Mouse (Mus musculus) natural killer cell, adult 2 months (primary cell): ENCODE results near the gene Gria1.

Experiments used
- DNase-seq, 2 experiments: peaks; one replicate each; pipeline ENCODE4 v3.0.0; 2022; ENCODE audit warnings: low spot score in 2 of 2

The Gria1 gene

DNA sequence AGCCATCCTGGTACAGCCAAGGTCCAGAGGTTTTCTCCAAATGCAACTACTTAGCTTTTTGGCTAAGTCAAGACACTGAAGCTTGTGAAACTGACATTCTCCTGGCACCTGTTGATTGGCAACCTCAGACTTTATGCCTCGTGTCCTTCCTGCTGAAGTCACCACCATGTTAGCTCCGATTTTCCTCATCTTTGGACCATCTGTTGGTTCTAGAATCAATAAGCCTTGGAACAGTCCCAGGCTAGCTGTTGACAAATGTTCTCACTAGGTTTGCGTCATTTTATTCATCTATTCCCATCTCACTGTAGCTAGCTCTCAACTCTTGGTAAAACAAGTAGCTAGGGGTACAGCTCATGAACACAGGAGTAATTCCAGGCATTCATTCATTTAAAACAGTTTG lies 51.3 kb downstream of the Gria1 start:
- no peak for DNase-seq

GRCm38 (mm10) chr11:57070196-57070901 lies 59.2 kb downstream of the Gria1 start:
- DNase-seq: no peak

DNA sequence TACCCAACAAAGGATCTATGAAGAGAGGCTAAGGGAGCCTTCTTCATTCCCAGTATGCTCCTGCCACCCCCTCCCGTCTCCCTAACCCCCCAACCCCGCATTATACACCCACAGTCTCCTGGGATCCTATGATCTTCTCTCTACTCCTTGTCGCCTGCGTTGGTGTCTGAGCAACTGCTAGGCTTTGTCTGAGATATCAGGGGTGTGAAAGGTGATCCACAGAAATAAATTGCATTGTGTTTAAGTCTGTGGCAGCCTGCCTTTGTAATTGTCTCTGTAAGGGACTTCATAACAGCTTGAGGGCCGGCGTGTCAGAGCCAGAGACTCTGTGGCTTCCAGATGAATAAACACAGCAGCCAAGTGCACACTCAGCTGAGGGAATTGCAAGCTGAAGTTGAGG lies 61.0 kb downstream of the Gria1 start:
- DNase-seq: no peak

DNA sequence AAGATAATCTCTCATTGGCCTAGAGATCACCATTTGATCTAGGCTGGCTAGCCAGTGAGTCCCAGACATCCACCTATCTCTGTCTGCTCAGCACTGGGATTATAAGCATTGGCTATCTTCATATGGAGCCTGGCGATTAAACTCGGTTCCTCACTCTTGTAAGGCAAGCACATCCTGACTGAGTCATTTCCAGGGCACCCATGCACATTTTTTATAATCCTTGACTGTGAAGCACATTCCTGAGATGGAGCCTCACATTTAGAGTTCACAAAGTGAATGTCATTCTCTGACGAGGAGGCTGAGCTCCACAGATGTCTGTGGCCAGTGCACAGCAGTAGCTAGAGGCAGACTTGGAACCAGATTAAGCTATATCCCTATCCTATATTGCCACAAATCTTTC lies 68.2 kb downstream of the Gria1 start:
- no peak for DNase-seq

GRCm38 (mm10) chr11:57089527-57089926 lies 78.3 kb downstream of the Gria1 start:
- DNase-seq: no peak

DNA sequence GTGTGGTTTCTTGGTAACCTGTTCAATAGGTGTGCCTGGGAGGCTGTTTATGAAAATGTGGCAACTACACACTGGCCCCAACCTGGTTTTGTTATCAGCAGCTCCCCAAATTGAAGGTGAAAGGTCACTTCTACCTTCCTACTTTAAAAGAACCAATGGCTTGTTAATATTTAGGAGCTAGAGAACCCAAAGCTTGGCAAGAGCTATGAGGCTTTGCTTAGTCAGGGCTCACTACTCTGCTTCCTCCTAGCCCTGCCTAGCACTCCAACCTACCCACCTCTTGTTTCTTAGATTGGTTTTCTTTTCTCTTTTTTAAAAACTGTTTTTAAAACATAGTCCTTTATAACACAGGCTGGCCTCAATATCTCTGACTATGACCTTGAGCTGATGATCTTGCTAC lies 79.5 kb downstream of the Gria1 start:
- no peak for DNase-seq

DNA sequence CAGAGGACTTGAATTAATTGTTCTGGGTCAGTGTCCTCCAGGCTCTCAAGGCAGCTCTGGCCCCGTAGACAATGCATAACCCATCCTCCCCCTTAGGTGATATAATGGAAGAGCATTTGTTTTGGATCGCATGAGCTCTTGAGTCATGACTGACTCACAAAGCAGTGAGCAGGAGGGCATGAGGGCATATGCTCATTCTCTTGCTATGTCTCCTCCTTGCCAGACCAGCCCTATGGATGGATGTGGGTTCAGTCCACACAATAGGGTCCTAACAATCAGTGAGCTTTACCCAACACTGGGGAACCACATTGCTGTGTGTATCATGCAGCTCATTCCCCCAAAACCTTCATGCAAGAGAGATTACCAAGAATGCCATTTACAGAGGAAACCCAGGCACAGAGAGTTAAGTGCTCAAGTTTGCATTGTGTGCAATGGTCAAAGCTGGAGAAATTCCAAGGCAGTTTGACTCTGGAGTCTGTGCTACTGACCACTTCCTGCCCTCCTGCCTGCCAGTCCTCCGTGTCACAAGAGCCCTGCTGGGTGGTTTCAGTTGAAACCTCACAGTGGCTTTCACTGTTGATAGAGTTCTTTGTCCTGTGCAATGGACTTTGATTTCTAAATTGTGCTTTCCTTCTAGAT lies 80.2 kb downstream of the Gria1 start:
- DNase-seq: no peak

GRCm38 (mm10) chr11:57100491-57100890 lies 89.3 kb downstream of the Gria1 start:
- DNase-seq: no peak

DNA sequence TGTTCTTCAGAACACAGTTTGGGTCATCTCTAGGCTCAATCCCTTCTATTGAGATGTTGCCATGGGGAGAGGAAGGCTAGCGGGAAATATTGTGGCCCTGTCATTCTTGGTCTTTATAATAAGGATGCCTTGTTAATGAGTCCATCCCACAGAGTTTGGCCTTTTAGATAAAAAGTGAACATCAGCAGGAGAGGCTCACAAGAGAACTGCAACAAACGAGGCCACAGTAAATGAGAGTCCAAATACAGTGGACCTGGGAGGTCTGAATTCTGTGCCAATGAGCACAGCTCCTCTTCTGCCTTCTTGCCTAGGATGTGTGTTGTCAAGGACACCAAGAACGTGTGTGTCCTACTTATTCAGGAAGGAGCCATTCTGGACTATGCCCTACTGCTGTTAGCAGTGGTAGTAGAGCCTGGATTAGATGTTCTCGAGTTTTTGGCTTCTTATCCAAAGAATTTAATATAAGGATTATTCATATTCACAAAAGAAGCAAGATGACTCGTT lies 92.6 kb downstream of the Gria1 start:
- DNase-seq: no peak

- DNase-seq: no peak
Measured at GRCm38 (mm10) chr11:57105683-57106082, 94.5 kb downstream of the Gria1 start.

GRCm38 (mm10) chr11:57112386-57112785 lies 101.2 kb downstream of the Gria1 start:
- no peak for DNase-seq

- DNase-seq: no peak
Measured at GRCm38 (mm10) chr11:57114410-57114809, 103.2 kb downstream of the Gria1 start.

GRCm38 (mm10) chr11:57127066-57127465 lies 115.9 kb downstream of the Gria1 start:
- DNase-seq: no peak

GRCm38 (mm10) chr11:57140162-57140780 lies 129.1 kb downstream of the Gria1 start:
- DNase-seq: no peak

GRCm38 (mm10) chr11:57143681-57144080 lies 132.5 kb downstream of the Gria1 start:
- DNase-seq: no peak

- DNase-seq: no peak
Measured at GRCm38 (mm10) chr11:57145192-57145591, 134.0 kb downstream of the Gria1 start.

- no peak for DNase-seq
Measured at GRCm38 (mm10) chr11:57145704-57146103, 134.5 kb downstream of the Gria1 start.

DNA sequence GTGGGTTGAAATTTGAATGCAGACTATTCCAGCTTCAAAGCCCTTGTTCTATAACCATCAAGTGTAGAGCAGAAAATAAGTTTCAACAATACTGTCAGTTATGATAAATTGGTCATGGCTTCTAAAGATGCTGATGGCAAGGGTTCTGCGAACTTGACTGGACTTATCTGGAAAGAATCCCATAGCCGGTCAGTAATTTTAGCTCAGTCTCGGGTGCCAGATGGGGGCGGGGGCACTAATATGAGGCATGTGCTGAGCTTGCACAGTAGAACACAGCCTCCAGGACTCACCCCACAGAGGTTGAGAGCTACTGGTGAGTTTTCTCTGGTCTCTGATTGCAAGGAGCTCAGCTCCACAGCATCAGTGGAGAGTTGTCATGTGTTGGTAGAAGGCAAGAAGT lies 140.5 kb downstream of the Gria1 start:
- DNase-seq: no peak

GRCm38 (mm10) chr11:57154998-57155397 lies 143.8 kb downstream of the Gria1 start:
- no peak for DNase-seq

- DNase-seq: no peak
Measured at GRCm38 (mm10) chr11:57159412-57159811, 148.2 kb downstream of the Gria1 start.

- DNase-seq: no peak
Measured at GRCm38 (mm10) chr11:57160076-57160475, 148.9 kb downstream of the Gria1 start.

DNA sequence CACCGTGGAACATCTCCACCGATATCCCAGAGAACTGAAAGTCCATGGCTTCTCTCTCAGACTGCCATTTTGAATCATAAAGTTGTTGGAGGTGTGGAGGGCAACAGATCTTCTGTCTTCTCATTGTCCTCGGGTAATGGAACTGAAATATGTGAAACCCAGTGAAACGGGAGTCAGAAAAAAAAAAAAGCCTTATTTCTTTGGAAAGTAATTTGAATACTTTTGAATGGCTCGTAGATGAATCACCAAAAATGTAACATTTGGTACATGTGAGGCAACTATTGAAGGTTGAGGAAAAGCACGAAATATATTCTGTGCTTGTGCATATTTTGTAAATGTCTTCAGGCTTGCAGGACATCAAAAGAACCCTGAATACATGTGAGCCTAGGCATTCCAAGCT lies 151.7 kb downstream of the Gria1 start:
- no peak for DNase-seq

GRCm38 (mm10) chr11:57170058-57170457 lies 158.9 kb downstream of the Gria1 start:
- DNase-seq: no peak
